Mouse (Mus musculus) hindbrain, postnatal 0 days (tissue): ENCODE measurements around the gene Nrxn3. TPM values are rescaled to one million over a fixed set of nuclear protein-coding genes. Genes with fewer than 3 reads are reported as not detected.

Experiments
- ATAC-seq: fragments of 200-750 bp; cut with Nextera tagmentation; 2 replicates; pipeline ENCODE4 v1.8.0; 2017; ENCODE audit warnings: mild to moderate bottlenecking, moderate TSS enrichment, moderate library complexity
- DNase-seq: peaks from one replicate; pipeline ENCODE4 v3.0.0-alpha.2; 2015; ENCODE audit warnings: low spot score
- H3K27ac ChIP-seq: fragments of 300-500 bp; sonication (generic); 2 replicates; pipeline ENCODE4 v1.5.1; 2014; ENCODE audit warnings: mild to moderate bottlenecking
- H3K27me3 ChIP-seq: fragments of 300-500 bp; sonication (generic); 2 replicates; pipeline ENCODE4 v1.6.1; 2014; ENCODE audit warnings: low read length, mixed read lengths; ENCODE audit not compliant: insufficient read depth
- H3K36me3 ChIP-seq: fragments of 300-500 bp; sonication (generic); 2 replicates; pipeline ENCODE4 v1.6.1; 2014; ENCODE audit warnings: low read length, mixed read lengths; ENCODE audit not compliant: insufficient read depth
- H3K4me1 ChIP-seq: fragments of 300-500 bp; sonication (generic); 2 replicates; pipeline ENCODE4 v1.6.1; 2014; ENCODE audit warnings: antibody characterized with exemption, low read length, mixed read lengths; ENCODE audit not compliant: insufficient read depth
- H3K4me2 ChIP-seq: fragments of 300-500 bp; sonication (generic); 2 replicates; pipeline ENCODE4 v1.6.1; 2014; ENCODE audit warnings: low read depth, mild to moderate bottlenecking, low read length, moderate library complexity, mixed read lengths
- H3K4me3 ChIP-seq: fragments of 300-500 bp; sonication (generic); 2 replicates; pipeline ENCODE4 v1.5.1; 2014; ENCODE audit warnings: low read length
- H3K9ac ChIP-seq: fragments of 300-500 bp; sonication (generic); replicated peaks from 2 replicates; pipeline ENCODE4 v1.6.1; 2014; ENCODE audit warnings: mild to moderate bottlenecking, low read length, moderate library complexity, mixed read lengths
- H3K9me3 ChIP-seq: fragments of 300-500 bp; sonication (generic); 2 replicates; pipeline ENCODE4 v1.6.1; 2016; ENCODE audit warnings: low read length, mixed read lengths
- CTCF ChIP-seq: IDR thresholded peaks from 2 replicates; pipeline ENCODE4 v1.5.1; 2016; ENCODE audit warnings: antibody characterized with exemption, control low read depth, low read depth
- WGBS: fragments of 180-500 bp; shearing (Covaris S2); extraction: QIAGEN DNeasy Blood & Tissue Kit; methylation state at CpG from one replicate; pipeline ENCODE4 v1.1.7; 2014; 5-methylcytosine and 5-hydroxymethylcytosine counted together
- polyA plus RNA-seq: library from polyadenylated mRNA; unstranded; fragments of >200 nt; fragmentation: Nextera tagmentation; extraction: Ambion mirVana; gene quantifications from 2 replicates; pipeline ENCODE4 v1.2.1, GENCODE M21; 2015
- total RNA-seq: library from RNA; depleted of rRNA; stranded (reverse); fragments of >200 nt; gene quantifications from 2 replicates; pipeline ENCODE4 v1.2.3, GENCODE M21; 2014

The Nrxn3 gene
- total and polyA plus RNA-seq, 2 experiments from 2014 or later, result 87.8 to 103 TPM

DNA sequence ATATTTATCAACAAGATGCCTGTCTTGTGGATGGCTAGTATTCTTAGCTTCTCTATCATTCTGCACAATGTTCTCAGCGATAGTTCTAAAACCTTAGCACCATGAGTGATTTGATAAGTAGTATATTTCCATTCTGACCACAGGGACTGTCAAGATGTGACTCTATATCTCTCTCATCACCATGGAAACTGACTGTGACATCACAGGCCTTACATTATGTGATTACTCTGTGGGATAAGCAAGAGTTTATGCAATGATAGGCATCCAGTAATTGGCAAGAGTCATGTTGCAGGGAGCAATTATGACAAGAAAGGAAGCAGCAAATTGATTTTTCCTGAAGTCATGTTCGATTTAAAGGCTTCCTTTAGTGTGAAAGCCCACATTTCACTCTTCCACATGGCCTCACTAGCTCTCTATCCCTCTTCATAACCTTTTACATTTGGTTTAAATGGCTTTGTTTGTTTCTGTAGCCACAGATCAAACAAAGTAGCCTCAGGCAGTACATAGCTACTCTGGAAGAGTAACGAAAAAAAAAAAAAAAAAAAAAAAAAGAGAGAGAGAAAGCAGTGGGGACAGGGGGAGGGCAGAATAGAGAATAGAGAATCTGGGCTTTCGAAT lies 532.7 kb downstream of the Nrxn3 start:
- H3K27ac ChIP-seq, result no peak overlapping the region
- no peaks in the 10 kb centered on the region for H3K9me3 ChIP-seq
- H3K4me1 ChIP-seq, result no peaks in the 10 kb centered on the region
- H3K4me2 ChIP-seq, result no peak overlapping the region
- H3K9ac ChIP-seq, result no peak overlapping the region
- no peak overlapping the region for H3K4me3 ChIP-seq
- no peaks in the 10 kb centered on the region for H3K27me3 ChIP-seq
- DNase-seq (no peak), ATAC-seq (no peak)
- 40% methylated on average over 4 of the region's 4 CpGs for WGBS
- H3K36me3 ChIP-seq, result no peaks in the 10 kb centered on the region
- TF ChIP-seq CTCF, result no peak

DNA sequence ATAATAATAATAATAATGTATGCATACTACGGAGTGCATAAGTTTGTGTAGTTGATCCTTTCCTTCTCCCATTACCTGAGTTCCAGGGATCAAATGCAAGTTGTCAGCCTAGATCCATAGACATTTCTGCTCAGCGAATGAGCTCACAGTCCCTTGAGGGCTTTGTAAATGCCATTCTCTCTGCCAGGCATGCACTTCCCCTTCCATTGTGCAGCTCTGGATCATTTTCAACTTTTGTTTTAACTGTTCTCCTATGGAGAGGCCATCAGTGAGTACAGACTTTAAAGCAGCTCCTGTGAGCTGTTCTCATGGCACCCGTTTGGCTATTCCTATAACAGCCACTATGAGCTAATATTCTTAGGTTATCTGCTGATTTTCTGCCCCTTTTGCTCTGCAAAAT lies 536.2 kb downstream of the Nrxn3 start:
- Histone ChIP-seq H3K27ac (no peak overlapping the region), H3K4me2 (no peak overlapping the region), H3K9ac (no peak overlapping the region), H3K36me3 (no peaks in the 10 kb centered on the region), H3K9me3 (no peaks in the 10 kb centered on the region), H3K4me3 (no peak overlapping the region), H3K4me1 (no peaks in the 10 kb centered on the region), H3K27me3 (no peaks in the 10 kb centered on the region)
- no peak for TF ChIP-seq CTCF
- 56% methylated on average over 3 of the region's 3 CpGs for WGBS
- DNase-seq (peak; percentile 38), ATAC-seq (no peak)

DNA sequence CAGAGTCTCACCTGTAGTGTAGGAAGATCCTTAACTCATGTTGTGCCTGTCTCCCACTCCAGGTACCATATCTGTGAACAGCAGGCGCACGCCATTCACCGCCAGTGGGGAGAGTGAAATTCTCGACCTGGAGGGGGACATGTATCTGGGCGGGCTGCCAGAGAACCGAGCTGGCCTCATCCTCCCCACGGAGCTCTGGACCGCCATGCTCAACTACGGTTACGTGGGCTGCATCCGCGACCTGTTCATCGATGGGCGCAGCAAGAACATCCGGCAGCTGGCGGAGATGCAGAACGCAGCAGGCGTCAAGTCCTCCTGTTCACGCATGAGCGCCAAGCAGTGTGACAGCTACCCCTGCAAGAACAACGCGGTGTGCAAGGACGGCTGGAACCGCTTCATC lies 537.4 kb downstream of the Nrxn3 start:
- ATAC-seq (no peak), DNase-seq (no peak)
- TF ChIP-seq CTCF, result no peak
- 88% methylated on average over 24 of the region's 24 CpGs for WGBS
- no peak overlapping the region for H3K9ac ChIP-seq
- no peaks in the 10 kb centered on the region for H3K9me3 ChIP-seq
- no peaks in the 10 kb centered on the region for H3K36me3 ChIP-seq
- no peak overlapping the region for H3K4me3 ChIP-seq
- no peak overlapping the region for H3K27ac ChIP-seq
- no peaks in the 10 kb centered on the region for H3K4me1 ChIP-seq
- H3K4me2 ChIP-seq, result no peak overlapping the region
- no peaks in the 10 kb centered on the region for H3K27me3 ChIP-seq

DNA sequence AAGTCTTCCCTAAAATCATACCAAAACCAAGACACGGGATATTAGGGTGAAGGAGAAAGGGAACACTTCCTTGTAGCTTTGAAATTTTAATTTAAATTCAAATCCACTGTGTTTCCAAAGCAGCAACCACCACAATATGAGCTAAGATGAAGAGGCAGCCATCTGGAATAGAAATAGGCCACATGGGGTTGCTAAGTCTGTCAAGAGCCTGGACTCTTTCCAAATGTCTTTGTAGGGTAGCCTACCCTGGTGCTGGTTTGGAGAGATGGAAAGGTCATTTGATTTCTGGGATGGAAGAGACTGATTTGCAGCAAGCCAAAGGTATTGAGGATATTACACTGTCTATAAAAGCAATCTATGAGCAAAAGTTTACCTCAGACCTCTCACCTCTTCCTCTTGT lies 539.6 kb downstream of the Nrxn3 start:
- DNase-seq (peak; percentile 62), ATAC-seq (0 out of 2 replicates have a peak, but pooled peaks have one; percentile 32)
- Histone ChIP-seq H3K9ac (no peak overlapping the region), H3K27me3 (no peaks in the 10 kb centered on the region), H3K9me3 (no peaks in the 10 kb centered on the region), H3K4me1 (no peaks in the 10 kb centered on the region), H3K4me2 (no peak overlapping the region), H3K4me3 (no peak overlapping the region), H3K36me3 (no peaks in the 10 kb centered on the region), H3K27ac (no peak overlapping the region)
- 58% methylated on average over 1 of the region's 1 CpGs for WGBS
- no peak for TF ChIP-seq CTCF

DNA sequence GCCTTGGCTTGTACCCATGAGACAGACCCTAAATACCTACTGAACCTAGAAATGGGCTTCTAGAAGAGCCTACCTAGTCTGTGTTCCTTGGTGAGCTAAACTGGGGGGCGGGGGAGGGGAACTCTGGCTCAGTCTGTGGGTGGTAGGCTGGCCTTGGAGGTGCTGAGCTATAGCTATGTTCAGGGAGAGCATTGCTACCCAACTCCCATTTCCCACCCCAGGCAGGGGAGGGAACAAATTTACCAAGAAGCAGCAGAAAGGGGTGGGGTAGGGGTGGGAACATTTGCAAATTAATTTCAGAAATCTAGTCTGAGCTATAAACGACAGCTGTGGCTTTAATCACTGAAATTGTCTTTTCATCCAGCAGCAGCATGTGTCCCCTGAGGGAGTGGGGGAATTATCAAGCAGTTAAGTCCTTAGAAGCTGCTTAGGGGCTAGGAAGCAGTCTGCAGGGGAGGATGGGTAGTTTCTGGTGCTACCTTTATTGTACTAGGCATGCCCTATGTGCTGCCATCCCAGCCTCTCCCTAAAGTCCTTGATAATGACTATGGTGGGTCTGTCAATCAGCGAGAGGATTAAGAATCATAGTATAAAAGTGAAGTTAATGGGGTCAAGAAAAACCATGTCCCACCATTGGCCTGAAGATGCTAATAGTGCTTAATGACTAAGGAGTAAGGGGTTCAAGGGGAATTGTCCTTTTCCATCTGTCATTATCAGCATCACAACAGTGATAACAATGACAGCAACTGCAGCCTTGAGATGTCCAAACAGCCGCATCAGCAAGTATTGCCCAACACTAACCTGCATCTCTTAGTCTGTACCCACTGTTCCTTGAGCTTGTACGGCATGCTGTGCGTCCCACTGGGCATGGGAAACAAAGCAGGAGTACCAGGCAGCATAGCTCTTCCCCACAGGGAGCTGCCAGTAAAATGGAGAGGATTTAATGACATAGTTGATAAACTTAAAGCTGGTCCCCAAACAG lies 560.0 kb downstream of the Nrxn3 start:
- peak; percentile 51; the same call in 1 of the 2 replicates for ATAC-seq

DNA sequence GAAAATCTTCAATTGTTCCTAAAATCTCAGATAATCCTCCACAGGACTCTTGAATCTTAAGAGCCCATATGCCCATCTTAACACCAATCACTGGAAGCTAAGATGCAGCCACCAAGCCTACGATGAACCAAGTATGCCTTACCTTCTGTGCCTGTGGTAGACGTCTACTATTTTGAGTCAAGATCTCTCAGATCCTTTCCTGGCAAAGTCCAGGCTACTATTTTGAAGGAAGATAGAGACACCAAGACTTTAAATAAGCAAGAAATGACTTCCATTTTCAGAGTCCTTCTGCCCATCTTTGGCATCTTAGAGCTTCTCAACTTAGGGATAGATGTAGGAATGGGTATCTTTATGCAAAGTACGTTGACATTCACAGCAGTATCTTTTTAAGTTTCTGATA lies 561.7 kb downstream of the Nrxn3 start:
- H3K4me1 ChIP-seq, result 0 out of 2 replicates have a peak, but pooled peaks cover under 1% of the 10 kb centered on the region
- no peaks in the 10 kb centered on the region for H3K36me3 ChIP-seq
- no peaks in the 10 kb centered on the region for H3K9me3 ChIP-seq
- H3K9ac ChIP-seq, result no peak overlapping the region
- ATAC-seq, result no peak
- no peak overlapping the region for H3K27ac ChIP-seq
- TF ChIP-seq CTCF, result no peak
- no peak overlapping the region for H3K4me3 ChIP-seq
- WGBS, result 94% methylated on average over 3 of the region's 3 CpGs
- no peak overlapping the region for H3K4me2 ChIP-seq
- no peaks in the 10 kb centered on the region for H3K27me3 ChIP-seq
- DNase-seq, result no peak

More for the DNA sequence above, 560.0 kb downstream of the Nrxn3 start:
- Histone ChIP-seq H3K9ac (no peak overlapping the region), H3K4me3 (no peak overlapping the region), H3K4me1 (no peaks in the 10 kb centered on the region), H3K36me3 (no peaks in the 10 kb centered on the region), H3K27me3 (no peaks in the 10 kb centered on the region), H3K27ac (no peak overlapping the region), H3K9me3 (no peaks in the 10 kb centered on the region), H3K4me2 (no peak overlapping the region)
- TF ChIP-seq CTCF, result no peak
- DNase-seq, result peak; percentile 50
- 54% methylated on average over 6 of the region's 6 CpGs for WGBS
